Mouse (Mus musculus): Measurements from ENCODE around the gene Heatr4. TPM values are rescaled to one million over a fixed set of nuclear protein-coding genes. Genes with fewer than 3 reads are reported as not detected.
"Not testable (repeated sequence)": the region's sequence is repeated elsewhere in the genome, so short reads cannot be mapped to it uniquely, and the experiment has no call there.

Gene Heatr4
- polyA plus RNA-seq, 1 experiment = not detected

DNA sequence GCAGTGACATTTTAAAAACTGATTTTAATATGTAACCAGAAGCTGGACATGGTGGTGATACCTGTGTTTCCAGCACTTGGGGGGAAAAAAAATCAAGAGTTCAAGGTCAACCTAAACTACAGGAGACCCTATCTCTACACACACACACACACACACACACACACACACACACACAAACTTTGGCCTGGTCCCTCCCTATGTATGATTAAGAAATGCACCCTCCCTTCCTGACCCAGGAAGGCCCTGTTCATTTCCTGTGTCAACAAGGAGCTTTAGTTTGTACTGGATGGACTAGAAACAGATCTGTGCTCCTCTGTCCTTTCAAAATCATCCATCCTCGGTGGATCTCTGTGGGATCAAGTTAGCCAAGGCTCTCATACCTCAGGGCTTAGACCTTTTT lies 46.1 kb downstream of the Heatr4 start:
- DNase-seq (ENCODE audit: low spot score) = not testable (repeated sequence)

- DNase-seq (ENCODE audit: low spot score) = no peak
Measured at GRCm38 (mm10) chr12:83937600-83937999, 47.1 kb downstream of the Heatr4 start.

GRCm38 (mm10) chr12:83929186-83929804 lies 55.4 kb downstream of the Heatr4 start:
- no peak for DNase-seq (ENCODE audit: low spot score)

GRCm38 (mm10) chr12:83927747-83928146 lies 56.9 kb downstream of the Heatr4 start:
- no peak for DNase-seq (ENCODE audit: low spot score)

GRCm38 (mm10) chr12:83926061-83926460 lies 58.6 kb downstream of the Heatr4 start:
- DNase-seq (ENCODE audit: low spot score) = no peak

DNA sequence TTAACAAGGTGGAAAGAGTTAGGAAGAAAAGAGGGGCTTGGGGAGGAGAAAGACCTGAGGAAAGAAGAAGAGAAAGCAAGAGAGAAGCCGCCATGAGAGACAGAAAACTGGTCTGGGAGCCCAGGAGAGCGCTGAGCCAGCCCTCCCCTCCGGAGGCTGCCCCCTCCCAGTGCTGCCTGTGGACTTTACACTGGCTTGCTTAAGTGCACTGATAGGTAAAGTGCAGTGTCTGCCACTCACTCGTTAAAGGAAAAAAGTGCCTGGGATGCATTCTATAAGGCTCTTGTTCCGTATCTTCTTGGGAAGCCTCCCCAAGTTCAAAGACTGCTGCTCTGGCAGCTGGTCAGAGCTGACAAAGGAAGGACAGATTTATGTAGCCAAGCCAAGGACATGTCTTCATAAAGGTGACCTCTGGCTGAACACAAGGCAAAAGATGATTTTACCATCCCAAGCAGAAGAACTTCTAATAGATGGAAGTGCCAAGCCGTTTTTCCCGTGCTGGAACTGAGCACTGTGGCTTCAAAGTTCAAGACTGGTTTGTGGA lies 59.4 kb downstream of the Heatr4 start:
- no peak for DNase-seq (ENCODE audit: low spot score)

- DNase-seq (ENCODE audit: low spot score) = no peak
Measured at GRCm38 (mm10) chr12:83924332-83924731, 60.3 kb downstream of the Heatr4 start.

GRCm38 (mm10) chr12:83923486-83923859 lies 61.2 kb downstream of the Heatr4 start:
- DNase-seq (ENCODE audit: low spot score) = no peak

DNA sequence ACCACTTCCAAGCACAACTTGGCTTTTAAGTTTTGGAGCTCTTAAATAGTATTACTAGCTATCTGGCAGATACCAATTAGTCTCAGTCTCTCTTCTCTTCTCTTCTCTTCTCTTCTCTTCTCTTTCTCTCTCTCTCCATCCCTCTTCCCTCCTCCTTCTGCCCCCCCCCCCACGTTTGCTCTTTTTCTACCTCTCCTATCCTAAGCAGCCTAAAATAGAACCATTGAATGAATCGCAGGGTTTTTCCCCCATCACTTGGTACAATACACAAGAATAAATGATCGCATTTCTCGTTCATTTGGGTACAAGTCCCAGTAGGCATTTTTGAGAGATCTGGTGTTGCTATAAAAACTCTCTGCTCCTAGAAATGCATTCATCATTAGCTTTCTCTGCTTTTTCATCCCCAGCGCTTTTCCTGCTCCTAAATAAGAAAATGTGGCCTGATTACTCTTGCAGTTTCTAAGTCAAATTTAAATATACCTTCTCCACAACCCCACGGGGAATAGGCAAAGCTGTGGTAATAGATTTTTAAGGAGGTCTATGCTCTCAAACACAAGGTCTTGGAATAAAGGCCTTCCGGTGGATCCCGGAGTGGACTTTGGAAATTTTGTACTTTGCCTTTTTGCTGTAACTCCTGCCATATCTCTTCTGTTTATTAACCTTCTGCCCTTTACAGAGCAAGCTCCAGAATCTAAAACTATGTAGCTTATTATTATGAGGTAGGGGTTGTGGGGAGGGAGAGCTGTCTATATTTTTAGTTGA lies 61.7 kb downstream of the Heatr4 start:
- DNase-seq (ENCODE audit: low spot score) = no peak

DNA sequence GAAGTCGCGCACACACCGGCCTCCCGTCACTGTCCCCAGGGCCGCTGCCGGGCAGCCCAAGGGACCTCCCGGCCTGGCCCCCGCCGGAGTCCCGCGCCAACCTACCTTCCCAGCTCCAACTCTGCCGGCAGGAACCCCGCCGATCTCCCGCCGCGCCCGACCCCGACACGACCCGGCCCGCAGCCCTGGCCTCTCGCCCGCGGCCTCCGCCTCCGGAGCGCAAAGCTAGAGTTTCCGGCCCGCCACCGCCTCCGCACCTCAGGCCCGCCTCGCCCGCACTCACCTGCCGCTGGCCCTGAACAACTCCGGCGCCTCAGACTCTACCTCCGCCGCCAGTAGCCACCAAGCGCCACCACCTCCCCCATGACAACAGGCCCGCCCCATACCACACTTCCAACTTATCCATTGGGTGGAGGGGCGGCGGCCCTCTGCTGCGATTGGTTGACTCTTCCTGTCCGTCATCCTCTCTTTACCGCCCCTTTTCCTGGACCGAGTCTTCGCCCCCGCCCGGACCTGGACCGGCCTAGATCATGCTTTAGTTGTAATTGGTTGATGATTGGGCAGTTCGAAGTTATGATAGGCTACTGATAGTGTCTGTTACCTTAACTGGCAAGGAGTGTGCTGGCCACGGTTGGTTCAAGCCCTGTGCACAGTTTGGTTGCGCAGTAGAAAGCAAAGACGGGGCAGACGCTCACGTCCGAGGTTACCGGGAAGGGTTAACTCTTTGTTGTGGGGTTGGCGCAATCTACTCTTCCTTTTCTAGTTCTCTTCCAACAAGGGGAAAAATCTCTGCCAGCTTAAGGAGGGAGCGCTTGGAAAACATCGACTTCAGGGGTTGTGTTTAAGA lies 62.9 kb downstream of the Heatr4 start, which contains the start of gene Numb:
TSS of gene Numb (minus strand) at position 400 of the 847 bp plus-strand sequence.
- DNase-seq (ENCODE audit: low spot score) = peak; percentile 88

- peak; percentile 34 for DNase-seq (ENCODE audit: low spot score)
Measured at GRCm38 (mm10) chr12:83920721-83921441, 63.8 kb downstream of the Heatr4 start.

DNA sequence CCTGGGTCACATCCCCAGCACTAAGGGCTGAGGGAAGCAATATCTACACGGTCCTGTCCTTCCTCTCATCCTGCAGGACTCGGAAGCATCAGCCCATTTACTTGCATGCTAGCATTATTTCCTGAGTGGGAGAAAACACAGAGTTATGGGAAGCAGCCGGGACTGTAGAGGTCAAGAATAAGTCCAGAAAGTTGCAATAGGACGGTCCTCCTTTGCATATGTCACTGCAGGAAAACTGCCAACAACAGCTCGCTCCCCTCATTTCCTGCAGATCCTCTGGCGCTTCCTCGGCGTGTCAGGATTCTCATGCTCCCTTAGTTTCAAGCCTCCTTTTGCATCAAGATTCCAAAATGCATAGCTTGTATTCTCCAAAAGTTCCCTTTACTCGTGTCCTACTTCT lies 67.8 kb downstream of the Heatr4 start:
- DNase-seq (ENCODE audit: low spot score) = no peak

GRCm38 (mm10) chr12:83914797-83915196 lies 69.9 kb downstream of the Heatr4 start:
- no peak for DNase-seq (ENCODE audit: low spot score)

- DNase-seq (ENCODE audit: low spot score) = no peak
Measured at GRCm38 (mm10) chr12:83914202-83914740, 70.4 kb downstream of the Heatr4 start.

DNA sequence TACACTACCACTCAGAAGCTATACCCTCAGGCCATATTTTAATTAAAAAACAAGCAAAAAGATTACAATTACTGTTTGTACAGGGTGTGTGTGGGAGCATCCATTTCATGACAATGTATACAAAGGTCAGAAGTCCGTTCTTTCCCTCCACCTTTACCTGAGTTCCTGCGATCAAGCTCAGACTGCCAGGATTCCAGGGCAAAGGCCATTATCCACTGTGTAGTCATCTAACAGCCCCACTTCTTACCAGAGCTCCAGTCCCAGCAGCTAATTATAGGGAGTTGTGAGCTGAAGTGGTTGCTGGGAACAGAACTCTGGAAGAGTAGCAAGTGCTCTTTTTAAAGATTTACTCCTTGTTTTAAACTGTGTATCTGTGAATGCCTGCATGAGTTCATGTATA lies 74.2 kb downstream of the Heatr4 start:
- DNase-seq (ENCODE audit: low spot score) = no peak

Other genes starting within 250 kb of the Heatr4 start
- 2.1 TPM in 2 replicates for gene Papln, start 221.2 kb downstream of the Heatr4 start, polyA plus RNA-seq (2012; rRNA removed)
- 50.7 and 59.7 TPM in 2 replicates for gene Numb, start 62.9 kb downstream of the Heatr4 start, polyA plus RNA-seq (2012; rRNA removed)
- gene Riox1, start 34.2 kb downstream of the Heatr4 start, polyA plus RNA-seq (2012; rRNA removed) = 8.6 and 9.2 TPM in 2 replicates
- gene Acot2, start 3.0 kb upstream of the Heatr4 start, polyA plus RNA-seq (2012; rRNA removed) = 13.2 and 13.8 TPM in 2 replicates
- 32.9 and 36.7 TPM in 2 replicates for gene Acot1, start 24.6 kb upstream of the Heatr4 start, polyA plus RNA-seq (2012; rRNA removed)
- 0.72 and 0.74 TPM in 2 replicates for gene Acot4, start 53.5 kb upstream of the Heatr4 start, polyA plus RNA-seq (2012; rRNA removed)
- not detected in 2 replicates for gene Gm49366, start 54.1 kb upstream of the Heatr4 start, polyA plus RNA-seq (2012; rRNA removed)
- gene Acot3, start 67.3 kb upstream of the Heatr4 start, polyA plus RNA-seq (2012; rRNA removed) = not detected in 2 replicates
- gene Acot5, start 84.5 kb upstream of the Heatr4 start, polyA plus RNA-seq (2012; rRNA removed) = 0.06 and 0.15 TPM in 2 replicates
- 5.2 and 5.6 TPM in 2 replicates for gene Acot6, start 115.8 kb upstream of the Heatr4 start, polyA plus RNA-seq (2012; rRNA removed)
- gene Dnal1, start 129.5 kb upstream of the Heatr4 start, polyA plus RNA-seq (2012; rRNA removed) = 7.7 and 10.0 TPM in 2 replicates
- gene Pnma1, start 163.6 kb upstream of the Heatr4 start, polyA plus RNA-seq (2012; rRNA removed) = 0.19 and 0.34 TPM in 2 replicates
- 11.9 and 16.0 TPM in 2 replicates for gene Elmsan1, start 234.0 kb upstream of the Heatr4 start, polyA plus RNA-seq (2012; rRNA removed)

All from urinary bladder, adult 2 months (tissue).